ENCODE assay signal across 8 mouse cellular contexts in the genomic region with DNA sequence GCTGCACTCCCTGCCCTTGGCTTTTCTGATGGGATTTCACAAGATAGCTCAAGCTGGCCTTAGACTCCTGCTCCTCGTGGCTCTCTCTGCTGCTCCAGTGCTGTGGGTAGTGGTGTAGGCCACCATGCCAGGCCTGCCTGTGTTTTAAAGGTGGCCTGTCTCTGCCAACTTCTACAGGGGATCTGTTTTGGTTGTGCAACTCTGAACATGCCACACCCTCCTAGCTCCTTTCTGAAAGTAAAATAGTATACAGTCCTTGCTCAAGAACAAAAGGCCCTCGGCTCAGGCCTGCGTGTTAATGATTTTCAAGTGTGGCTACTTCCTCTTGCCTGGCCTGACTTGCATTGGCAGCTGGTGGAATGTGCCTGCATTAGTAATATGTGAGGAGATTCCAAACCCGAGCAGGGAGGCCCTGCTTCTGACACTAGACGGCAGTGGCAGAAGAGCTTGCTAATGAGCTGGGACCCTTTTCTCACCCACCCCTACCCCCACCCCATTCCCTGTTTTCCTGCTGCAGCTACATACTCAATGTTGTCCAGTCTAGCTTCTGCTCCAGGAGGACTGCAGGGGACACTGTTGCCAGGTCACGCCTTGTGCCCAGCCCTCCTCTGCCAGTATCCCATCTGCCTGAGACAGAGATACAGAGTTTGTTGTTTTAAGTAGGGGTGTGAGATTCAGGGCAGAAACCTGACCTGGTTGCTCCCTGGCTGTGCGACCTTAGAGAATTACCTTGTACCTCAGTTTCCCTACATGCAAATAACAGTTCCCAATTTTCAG. TPM values are rescaled to one million over a fixed set of nuclear protein-coding genes. Genes with fewer than 3 reads are reported as not detected.
A peak's percentile ranks its signal among the peaks of the same experiment; 100 is the strongest.
DNase-seq lines count a peak whose midpoint lies in the region; ATAC-seq and TF ChIP-seq lines count a peak whose summit lies in the region.

No protein-coding gene starts in this region.

- no peak for TF ChIP-seq CTCF in liver, adult 2 months (IDR thresholded peaks at IDR 0.05; ENCODE audit: low read depth, low read length)

- no peaks in the 10 kb centered on the region for H3K27me3 ChIP-seq in liver, adult 2 months (ENCODE audit: control insufficient read depth, insufficient read depth, low read length)
- H3K27me3 ChIP-seq in forebrain, embryonic 15.5 days, result no peaks in the 10 kb centered on the region

- no peaks in the 10 kb centered on the region for H3K36me3 ChIP-seq in liver, adult 2 months (ENCODE audit: control insufficient read depth, insufficient read depth, low read length)
- H3K36me3 ChIP-seq in forebrain, embryonic 15.5 days, result no peaks in the 10 kb centered on the region

- H3K9ac ChIP-seq in liver, adult 2 months (ENCODE audit: low read depth, low read length), result no peak overlapping the region
- no peak overlapping the region for H3K9ac ChIP-seq in forebrain, embryonic 15.5 days (replicated peaks)

- TF ChIP-seq POLR2A in liver, adult 2 months (IDR thresholded peaks at IDR 0.05; ENCODE audit: extremely low read depth, insufficient read depth, low read length), result no peak

- H3K79me2 ChIP-seq in liver, adult 2 months (ENCODE audit: control insufficient read depth, insufficient read depth, low read length), result no peaks in the 10 kb centered on the region

- H3K9me3 ChIP-seq in forebrain, embryonic 15.5 days, result no peaks in the 10 kb centered on the region

- DNase-seq in liver, adult 2 months (ENCODE audit: extremely low read depth, low read depth, low spot score), result no peak
- DNase-seq in liver, result no peak
- DNase-seq in kidney, adult 8-10 months, result peak; percentile 86 to 91
- DNase-seq in lung, postnatal 4 days, result peak; percentile 58 to 82
- DNase-seq in right cerebral cortex, postnatal 14 days, result no peak
- DNase-seq in thymus, adult 18-20 months, result no peak
- DNase-seq in left cerebral cortex, adult 18-20 months (ENCODE audit: low spot score in 2 of 2), result no peak

- H3K27ac ChIP-seq in liver, adult 2 months (replicated peaks; ENCODE audit: insufficient read depth, low read depth, low read length), result peak overlapping the region; percentile 44
- peak overlapping the region; percentile 49; the same call in 1 of the 2 replicates for H3K27ac ChIP-seq in forebrain, embryonic 15.5 days (replicated peaks)

- 60% methylated on average over 7 of the region's 7 CpGs for WGBS in liver, adult 2 months
- WGBS in forebrain, embryonic 15.5 days, result 31% methylated on average over 7 of the region's 7 CpGs

- 0 out of 2 replicates have a peak, but pooled peaks cover 5% of the 10 kb centered on the region for H3K4me1 ChIP-seq in liver, adult 2 months (ENCODE audit: control insufficient read depth, insufficient read depth, low read length)
- peaks cover 38% of the 10 kb centered on the region for H3K4me1 ChIP-seq in forebrain, embryonic 15.5 days

- no peak overlapping the region for H3K4me2 ChIP-seq in forebrain, embryonic 15.5 days (replicated peaks)

- ATAC-seq in forebrain, embryonic 15.5 days (replicated peaks), result no peak

- H3K4me3 ChIP-seq in liver, adult 2 months (ENCODE audit: insufficient read depth, low read depth, low read length), result no peak overlapping the region
- H3K4me3 ChIP-seq in forebrain, embryonic 15.5 days, result no peak overlapping the region

RNA-seq across cellular contexts. Expression of a gene that starts 52.6 kb away (rescaled TPM):
- total RNA-seq in liver, adult 2 months (2014; rRNA removed), result 21.6 and 24.2 TPM in 2 replicates
- polyA plus RNA-seq in liver, adult 2 months (2012; rRNA removed), result 28.8 and 37.8 TPM in 2 replicates
- polyA plus RNA-seq in forebrain, embryonic 15.5 days (2015; fragmentation: Nextera tagmentation; extraction: Ambion mirVana), result 67.0 and 68.1 TPM in 2 replicates
- total RNA-seq in left cerebral cortex, adult 18-20 months (2021), result 10 to 100 TPM; 64.4 to 71.4 TPM

RNA-seq across cellular contexts. Expression of a gene that starts 53.7 kb away (rescaled TPM):
- total RNA-seq in liver, adult 2 months (2014; rRNA removed), result 0.87 and 1.5 TPM in 2 replicates
- polyA plus RNA-seq in liver, adult 2 months (2012; rRNA removed), result 1.1 and 1.7 TPM in 2 replicates
- 39.2 and 43.4 TPM in 2 replicates for polyA plus RNA-seq in forebrain, embryonic 15.5 days (2015; fragmentation: Nextera tagmentation; extraction: Ambion mirVana)
- 10 to 100 TPM; 27.4 to 28.5 TPM for total RNA-seq in left cerebral cortex, adult 18-20 months (2021)

Comparison
In these comparisons a context has a peak if more than half of its experiments do, and no peak if none do; other contexts are left out.
1. DNase-seq: peak in kidney, adult 8-10 months (2 of 2) and lung, postnatal 4 days (2 of 2); none in liver, adult 2 months (single experiment), liver (single experiment), right cerebral cortex, postnatal 14 days (single experiment), thymus, adult 18-20 months (0 of 2) and left cerebral cortex, adult 18-20 months (0 of 2).
2. RNA of a gene that starts 53.7 kb away (total RNA-seq): 27.4 to 28.5 TPM in left cerebral cortex, adult 18-20 months; 0.87 to 1.5 TPM in liver, adult 2 months; every median in the first group is over 10 times any median in the second.